Mouse (Mus musculus): ENCODE measurements around the gene Rfx1. TPM values are rescaled to one million over a fixed set of nuclear protein-coding genes. Genes with fewer than 3 reads are reported as not detected.

Rfx1 gene
- 10 to 100 TPM; 12.4 to 14.7 TPM for total RNA-seq (2021)
- long read RNA-seq, experiment 1, partial matches to known transcripts: 3 of 12 reads
- long read RNA-seq, experiment 1, other reads (novel, unspliced or antisense): 9 of 12 reads
- long read RNA-seq, experiment 2, full-length matches to known transcripts: 2 of 10 reads
- long read RNA-seq, experiment 2, partial matches to known transcripts: 3 of 10 reads
- long read RNA-seq, experiment 2, other reads (novel, unspliced or antisense): 5 of 10 reads

DNA sequence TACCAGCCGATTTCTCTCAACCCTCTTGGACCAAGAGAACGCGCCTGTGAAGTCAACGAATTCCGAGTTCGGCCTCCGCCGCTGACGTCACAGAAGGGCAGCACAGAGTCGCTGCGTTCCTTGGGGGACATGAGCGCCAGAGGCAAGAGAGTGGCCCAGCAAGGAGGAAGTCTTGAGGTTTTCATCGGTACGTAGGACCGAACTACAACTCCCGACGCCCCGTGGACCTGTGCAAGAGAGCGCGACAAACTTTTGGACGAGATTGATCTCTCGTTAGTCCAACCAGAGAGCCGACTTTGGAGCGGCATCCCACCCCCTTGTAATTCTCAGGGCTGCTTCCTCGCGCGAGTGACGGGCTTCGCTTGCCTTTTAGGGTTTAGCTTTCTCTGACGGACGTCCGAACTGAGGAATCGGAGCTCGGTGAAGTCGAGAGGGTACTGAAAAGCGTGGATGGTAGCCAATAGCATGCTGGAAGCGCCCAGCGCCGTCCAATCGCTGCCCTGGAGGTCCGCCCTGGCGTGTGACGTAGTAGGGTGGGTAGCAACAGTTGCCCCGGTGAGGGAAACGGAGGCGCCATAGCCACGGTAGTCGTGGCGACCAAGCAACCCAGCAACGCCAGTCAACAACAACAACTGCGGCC lies at the start of gene Rfx1:
Gene Rfx1, plus strand, starts transcription at position 544 of the 640 bp plus-strand sequence.
- peak; percentile 99 for DNase-seq

DNA sequence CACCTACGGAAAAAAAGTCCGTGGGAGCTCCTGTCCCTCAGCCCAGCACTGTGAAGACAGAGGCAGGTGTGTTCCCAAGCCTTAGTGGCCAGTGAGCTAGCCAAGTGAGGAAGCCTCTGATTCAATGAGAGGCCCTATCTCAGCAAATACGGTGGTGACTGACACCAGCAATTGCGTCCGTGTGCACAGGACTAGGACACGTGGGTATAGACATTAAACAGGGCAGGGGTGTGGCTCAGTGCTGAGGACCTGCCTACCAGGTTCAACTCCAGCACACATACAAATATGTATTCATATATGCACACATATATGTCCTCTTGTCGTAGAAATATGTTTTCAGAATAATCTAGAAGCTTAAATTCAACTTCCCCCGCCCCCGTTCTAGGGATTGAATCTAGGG lies 46.9 kb upstream of the Rfx1 start:
- no peak for DNase-seq

DNA sequence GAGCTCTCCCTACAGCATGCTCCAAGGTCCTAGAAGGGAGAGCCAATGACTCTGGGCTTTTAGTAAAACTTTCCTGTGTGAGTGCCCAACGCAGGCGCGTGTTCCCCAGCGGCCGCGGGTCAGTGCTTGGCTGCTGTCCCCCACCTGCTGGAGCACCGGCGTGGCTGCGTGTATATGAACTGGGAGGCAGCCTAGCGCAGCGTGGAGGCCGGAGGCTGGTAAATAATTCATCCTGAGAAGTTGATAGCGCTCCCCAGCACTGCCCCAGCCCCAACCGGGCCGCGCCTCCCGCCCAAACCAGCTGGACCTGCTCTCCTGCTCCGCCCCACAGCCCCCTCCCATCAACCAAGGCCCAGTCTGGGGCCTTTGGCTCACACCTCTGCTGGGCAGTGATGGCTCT lies 45.5 kb upstream of the Rfx1 start, which contains the start of gene Palm3:
Gene Palm3, plus strand, starts transcription at position 376 of the 400 bp plus-strand sequence.
- DNase-seq: peak; percentile 32

DNA sequence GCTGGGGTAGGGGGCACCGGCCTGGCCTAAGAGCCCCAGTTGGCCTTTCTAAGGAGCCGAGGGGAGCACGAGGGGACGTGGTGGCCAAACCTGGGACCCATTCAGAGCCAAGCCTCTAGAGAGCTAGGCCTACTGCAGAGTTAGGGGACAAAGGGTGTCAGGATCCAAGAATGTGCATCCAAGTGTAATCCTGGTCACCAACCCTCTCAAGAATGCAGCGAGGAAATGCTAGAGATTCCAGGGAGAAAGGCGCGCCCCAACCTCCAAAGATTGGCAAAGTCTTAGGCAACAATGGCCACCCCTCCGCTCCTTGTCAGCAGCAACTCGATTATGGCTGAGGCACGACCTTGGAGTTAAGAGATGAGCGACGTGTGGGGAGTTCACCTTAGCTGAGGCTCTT lies 45.1 kb upstream of the Rfx1 start:
- no peak for DNase-seq

DNA sequence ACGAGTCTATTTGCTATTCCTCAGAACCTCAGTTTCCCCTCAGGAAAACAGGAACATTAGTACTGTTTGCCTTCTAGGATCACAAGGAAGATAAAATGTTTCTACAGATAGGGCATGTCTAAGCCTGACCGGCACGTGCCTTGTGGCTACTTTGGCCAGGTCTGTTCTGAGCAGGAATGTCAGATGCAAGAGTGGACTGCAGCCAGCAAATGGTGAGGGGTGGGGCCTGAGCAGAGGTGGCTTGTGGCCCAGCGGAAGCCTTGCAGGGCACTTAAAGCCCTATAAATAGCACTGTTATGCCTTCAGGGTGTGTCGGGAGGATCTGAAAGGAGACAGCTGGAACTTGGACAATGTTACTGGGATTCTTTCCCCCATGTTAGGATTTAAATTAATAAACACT lies 43.5 kb upstream of the Rfx1 start:
- peak; percentile 55 for DNase-seq

DNA sequence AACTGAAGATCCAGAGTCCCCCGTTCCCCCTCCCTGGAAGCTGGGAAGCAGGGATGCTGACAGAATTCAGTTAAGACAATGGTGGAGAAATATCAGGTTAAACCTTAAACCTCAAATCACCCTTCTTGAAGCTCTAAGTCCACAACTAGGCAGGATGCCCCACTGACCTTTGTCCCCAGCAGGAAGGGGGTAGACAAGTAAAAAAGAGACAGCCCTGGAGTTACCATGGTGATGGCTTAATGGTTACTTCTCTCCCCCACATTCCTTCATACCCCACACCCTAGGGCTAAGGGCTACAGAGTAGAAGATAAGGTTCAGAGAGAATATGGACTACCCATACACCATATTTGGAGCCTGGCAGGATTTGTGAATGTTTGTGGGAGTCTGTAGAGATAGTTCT lies 43.0 kb upstream of the Rfx1 start:
- no peak for DNase-seq

DNA sequence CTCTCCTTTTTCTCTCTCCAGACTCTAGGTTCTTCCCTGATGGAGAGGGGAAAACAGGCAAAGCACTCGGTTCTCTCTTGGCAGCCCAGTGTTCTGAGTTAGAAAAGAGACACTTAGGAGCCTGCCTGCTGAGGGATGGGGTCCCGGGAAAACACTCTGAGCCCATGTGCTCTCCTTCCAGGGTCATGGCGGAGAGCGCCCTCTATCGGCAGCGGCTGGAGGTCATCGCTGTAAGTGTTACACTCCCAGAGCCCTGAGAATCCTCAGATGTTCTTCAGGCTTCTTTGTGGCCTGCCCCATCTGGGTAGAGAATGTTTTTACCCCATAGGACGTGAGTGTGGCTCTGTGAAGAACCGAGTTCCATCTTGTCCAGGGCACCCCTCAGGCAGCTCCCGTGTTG lies 42.5 kb upstream of the Rfx1 start:
- DNase-seq: peak; percentile 71

DNA sequence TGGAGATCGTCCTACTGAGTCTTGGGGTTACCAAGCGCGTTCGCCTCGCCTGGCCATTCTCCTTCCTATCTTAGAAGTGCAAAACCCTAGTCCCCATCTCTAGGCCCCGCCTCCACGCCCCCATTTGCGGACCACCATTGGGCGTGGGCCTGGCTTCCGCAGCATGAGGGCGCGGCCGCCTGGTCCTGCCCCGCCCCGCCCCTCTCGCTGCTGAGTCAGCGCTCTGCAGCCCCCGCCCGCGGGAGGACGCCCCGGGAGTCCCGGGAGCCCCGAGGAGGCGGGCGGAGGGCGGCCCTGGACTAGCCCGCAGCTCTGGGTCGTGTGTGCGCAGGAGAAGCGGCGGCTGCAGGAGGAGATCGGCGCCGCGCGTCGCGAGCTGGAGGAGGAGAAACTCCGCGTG lies 40.8 kb upstream of the Rfx1 start:
- DNase-seq: peak; percentile 70

DNA sequence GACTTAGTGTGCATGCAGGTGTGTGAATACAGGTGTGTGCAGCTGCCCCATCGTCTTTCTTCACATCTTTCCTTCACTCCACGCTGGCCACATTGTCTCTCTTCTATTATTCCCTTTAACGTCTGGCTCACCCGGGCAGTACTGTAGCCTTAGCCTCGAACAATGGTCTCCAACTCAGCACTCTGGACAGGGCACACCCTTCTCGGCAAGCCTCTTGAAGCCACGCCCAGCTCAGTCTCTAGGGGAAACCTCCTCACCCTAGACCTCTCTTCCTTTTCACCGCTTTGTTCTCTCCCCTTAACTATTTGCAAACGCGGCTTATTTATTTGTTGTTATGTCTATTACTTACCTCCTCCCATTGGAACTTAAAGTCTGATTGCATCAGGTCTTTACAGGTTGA lies 39.2 kb upstream of the Rfx1 start:
- DNase-seq: no peak

DNA sequence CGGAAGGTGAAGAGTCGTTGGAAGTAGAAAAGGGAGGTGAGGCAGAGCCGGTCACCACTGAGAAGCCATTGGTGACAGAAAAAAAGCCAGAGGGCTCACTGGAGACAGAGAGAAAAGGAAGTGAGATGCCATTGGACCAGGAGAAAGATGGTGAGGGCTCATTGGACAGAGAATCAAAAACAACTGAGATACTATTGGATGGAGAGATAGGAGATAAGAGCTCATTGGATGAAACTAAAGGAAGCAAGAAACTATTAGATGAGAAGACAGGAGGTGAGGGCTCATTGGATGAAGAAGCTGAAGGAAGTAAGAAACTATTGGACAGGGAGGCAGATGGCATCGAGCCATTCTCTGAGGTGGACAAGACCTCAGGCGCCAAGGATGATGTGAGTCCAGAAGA lies 37.4 kb upstream of the Rfx1 start:
- no peak for DNase-seq

DNA sequence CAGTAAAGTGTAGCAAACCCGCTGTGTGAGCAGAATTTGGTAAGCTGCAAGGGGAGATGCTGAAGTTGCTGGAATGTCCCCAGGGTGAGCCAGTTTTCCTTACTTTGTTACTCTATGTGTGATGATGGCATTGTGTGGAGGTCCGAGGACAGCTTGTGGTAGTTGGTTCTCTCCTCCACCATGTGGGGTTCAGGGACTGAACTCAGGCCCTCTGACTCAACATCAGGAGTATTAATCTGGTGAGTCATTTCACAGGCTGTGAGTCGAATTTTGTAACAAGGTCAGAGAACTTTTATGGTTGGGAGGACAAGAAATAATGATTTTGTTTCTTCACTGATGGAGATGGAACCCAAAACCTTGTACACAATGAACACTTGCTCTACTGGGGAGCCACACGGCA lies 33.9 kb upstream of the Rfx1 start:
- DNase-seq: no peak

DNA sequence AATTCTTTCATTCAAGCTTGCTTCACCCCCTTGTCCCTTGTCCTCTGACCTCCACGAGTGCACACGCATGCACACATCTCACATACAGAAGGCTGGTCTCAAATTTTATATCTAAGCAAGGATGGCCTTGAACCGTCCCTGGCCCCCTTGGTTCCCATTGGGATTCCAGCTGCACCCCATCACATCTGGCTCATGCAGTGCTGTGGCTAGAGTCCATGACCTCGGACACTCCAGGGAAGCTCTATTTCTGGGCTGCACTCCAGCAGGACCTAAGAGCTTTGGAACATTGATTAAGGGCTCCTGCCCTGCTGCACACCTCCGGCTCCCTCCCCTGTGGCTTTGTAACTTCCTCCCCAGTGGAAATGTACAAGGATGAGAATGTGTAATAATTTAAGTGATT lies 28.6 kb upstream of the Rfx1 start:
- DNase-seq: peak; percentile 59

DNA sequence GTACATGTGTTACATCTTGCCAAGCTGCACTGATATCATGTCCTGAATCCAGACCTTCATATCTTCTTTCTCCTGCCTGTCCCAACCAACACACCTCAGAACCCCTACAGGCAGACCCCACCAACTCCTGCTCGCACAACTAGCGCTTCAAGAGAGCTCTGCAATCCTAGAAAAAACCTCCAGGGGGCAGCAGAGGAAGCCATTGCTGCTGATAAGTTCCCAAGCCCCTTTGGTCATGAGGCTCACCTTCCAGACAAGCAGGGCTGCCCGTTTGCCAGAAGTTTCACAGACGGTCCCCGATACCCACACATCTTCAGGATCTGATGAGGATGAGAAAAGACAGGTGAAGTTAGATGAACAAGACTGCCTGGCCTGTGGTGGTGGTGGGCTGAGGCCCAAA lies 27.6 kb upstream of the Rfx1 start:
- DNase-seq: peak; percentile 86

DNA sequence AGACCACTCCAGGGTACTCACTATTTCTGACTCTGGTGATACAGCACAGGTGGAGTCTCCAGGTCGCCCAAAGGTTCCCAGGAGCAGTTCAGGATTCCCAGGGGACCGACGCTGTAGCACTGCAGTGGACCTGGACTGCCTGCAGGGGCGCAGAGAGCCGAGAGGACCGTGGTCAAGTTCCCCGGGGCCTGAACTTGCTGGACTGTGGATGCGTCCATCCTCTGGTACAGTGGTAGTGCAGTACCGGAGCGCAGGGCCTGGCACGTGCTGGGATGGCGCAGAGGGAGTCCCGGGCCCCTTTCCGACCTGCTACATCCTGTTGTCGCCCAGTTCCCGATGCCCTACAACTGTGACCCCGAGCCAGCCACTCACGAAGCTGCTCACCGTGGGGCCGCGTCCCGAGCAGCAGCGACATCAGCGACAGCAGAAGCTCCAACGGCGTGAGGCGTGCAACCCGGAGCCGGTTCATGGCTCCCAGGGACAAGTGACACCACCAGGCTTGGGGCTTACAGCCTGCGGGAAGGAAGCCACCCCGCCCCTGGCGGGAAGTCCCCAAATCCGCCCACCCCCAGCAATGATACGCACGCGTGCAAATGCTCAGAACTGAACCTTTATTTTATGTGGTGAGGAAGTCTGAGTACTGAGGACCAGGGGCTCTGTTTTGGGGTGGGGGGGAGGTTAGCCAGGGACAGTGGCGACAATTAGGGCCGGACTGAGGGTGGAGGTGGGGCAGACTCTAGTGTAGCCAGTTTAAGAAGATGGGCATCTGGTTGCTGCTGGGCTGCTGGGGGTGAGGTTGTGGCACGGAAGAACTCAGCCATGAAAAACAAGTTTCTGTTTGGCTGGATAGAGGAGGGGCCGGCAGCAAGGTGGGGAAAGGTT lies 24.3 kb upstream of the Rfx1 start, which contains the start of gene Il27ra:
Gene Il27ra, minus strand, starts transcription at position 524 of the 882 bp plus-strand sequence.
- DNase-seq: peak; percentile 79

DNA sequence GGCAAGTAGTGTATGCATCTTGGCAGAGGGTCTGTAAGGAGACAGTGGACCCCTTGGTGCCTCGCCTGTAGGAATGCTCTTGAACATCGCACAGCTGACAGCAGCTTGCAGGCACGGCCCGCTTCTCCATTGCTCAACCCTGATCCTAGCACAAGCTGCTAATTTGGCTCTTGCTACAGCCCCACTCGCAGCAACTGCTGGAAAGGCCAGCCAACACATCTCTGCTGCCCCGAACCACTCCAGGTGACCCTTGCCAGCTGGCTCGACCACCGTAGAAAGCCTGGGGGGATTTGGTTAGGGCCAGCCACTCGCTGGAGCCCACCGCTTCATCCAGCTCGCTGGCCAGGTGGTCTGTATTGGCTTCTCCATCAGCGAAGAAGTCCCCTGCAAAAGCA lies 23.7 kb upstream of the Rfx1 start:
- no peak for DNase-seq

DNA sequence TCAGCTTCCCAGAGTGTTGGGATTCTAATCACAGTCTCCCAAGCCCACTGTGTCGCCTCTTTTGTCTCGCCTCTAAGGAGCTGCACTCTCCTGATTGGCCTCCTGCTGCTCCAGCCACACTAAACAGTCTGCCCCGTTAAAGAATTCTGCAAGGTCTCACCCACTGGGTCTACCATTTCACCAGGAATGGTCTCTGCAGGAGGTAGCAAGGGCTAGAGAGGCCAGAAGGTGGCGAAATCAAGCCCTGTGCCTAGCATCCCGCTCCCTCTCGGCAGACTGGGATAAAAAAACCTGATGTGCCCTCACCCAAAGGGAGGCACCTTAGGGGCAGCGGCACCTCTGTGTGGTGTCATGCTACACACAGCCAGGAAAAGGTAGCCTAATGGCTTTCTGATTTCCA lies 22.5 kb upstream of the Rfx1 start:
- DNase-seq: no peak

DNA sequence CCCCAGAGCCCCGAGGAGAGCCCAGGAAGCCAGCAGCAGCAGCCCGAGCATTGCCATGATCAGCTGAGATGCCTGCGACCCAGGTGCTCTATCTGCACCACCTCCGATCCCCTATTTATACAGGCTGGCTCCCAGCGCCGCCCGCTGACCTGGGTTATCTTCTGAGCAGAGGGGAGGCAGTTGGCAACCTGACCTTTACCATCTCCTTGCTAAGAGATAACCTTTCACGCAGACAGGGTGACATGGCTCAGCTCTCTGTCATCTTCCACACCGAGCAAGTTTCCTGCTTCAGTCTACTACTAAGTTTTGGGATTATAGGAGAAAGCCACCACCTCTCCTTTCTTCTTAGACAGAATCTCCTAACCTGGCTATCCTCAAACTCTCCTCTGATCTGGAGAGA lies 21.7 kb upstream of the Rfx1 start, which contains the start of gene Rln3:
Gene Rln3, minus strand, starts transcription at position 101 of the 400 bp plus-strand sequence.
- no peak for DNase-seq

DNA sequence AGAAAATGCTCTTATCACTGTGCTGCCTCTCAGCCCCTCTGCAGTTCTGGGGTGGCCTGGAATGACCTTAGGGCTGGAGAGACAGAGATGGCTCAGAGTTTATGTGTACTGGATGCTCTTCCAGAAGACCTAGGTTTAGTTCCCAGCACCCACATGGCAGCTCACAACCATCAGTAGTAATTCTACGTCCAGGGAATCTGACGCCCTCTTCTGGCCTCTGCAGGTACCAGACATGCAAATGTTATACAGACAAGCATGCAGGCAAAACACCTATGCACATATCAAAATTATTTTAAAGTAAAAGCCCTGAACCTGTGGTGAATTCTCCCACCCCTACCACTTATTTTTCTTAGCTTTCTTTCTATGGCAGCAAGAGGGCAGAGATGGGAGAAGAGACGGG lies 20.1 kb upstream of the Rfx1 start:
- DNase-seq: no peak

DNA sequence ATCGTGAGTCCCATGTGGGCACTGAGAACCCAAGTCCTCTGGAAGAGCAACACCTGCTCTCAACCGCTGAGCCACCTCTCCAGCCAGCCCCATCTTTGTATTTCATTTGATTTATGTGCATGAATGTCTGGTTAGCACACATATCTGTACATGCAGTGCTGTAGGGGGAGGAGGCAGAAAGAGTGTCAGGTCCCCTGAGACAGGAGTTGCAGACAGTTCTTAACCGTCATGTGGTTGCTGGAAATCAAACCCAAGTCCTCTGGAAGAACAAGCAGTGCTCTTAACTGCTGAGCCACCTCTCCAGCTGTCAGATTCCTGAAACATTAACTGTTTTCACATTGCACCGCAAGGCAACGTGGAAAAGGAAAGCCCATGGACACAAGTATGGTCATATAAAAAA lies 18.5 kb upstream of the Rfx1 start:
- DNase-seq: no peak

DNA sequence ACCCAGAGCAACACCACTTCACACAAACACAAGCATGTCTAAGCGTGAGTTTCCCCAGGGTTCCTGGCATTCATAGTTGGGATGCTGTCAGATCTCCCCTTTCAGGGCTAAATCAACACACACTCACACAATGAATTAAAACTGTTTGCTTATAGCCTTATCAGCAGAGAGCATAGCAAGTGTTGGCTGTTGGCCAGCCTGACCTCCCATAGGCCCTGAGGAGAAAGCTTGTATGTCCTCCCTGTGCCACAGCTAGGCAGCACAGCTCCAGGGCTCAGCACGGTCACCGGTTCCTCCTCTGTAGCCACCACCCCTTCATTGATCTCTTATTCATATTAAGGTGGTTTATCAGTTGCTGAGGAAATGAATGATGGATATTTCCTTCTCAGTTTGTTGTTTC lies 13.9 kb upstream of the Rfx1 start:
- no peak for DNase-seq

DNA sequence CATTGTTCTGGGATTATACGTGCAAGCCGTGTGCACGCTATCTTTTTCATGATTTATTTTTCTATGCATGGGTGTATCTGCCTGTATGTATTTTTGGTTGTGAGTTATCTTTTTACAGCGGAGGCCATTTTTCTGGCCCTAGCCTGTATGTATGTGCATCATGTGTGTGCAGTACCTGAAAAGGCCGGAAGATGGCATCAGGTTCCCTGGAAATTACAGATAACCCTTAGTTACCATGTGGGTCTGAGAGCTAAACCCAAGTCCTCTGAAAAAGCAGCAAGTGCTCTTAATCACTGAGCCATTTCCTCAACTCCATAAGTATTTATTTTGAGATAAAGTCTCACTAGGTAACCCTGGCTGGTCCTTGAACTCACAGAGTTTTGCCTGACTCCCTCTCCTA lies 13.4 kb upstream of the Rfx1 start:
- no peak for DNase-seq

DNA sequence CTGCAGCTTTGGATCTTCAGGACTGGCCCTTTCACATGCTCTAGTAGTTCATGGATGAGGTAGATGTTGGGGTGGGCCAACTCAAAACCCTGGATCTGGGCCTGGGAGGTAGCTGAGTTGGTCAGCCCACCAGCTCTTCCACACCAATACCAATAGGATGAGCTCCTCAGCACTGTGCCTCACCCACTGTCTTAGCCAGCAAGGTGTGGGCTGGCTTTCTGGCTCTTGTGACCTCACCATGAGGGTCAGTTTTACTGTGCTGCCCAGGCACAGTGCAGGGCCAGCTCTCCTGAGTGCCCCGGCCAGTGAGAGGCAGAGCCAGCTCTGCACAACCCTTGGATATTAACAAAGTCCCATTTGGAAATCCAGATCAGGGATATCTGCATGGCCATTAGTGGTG lies 8.8 kb upstream of the Rfx1 start:
- DNase-seq: no peak

DNA sequence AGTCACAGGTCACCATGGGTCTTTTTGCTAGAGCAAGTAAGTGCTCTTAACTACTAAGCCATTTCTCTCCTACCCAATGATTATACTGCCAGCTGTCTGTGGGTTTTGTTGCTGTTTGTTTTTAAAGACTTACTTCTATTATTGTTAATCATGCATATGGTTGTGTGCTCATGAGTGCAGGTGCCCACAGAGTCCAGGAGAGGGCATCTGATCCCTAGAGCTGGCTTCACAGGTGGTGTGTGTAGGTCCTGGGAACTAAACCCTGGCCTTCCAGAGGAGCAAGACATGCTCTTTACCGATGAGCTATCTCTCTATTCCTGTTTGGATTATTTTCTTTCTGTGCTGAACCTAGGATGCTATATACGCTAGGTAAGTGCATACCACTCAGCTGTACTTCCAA lies 7.4 kb upstream of the Rfx1 start:
- no peak for DNase-seq
